Mouse (Mus musculus): ENCODE measurements at regions not wholly inside any gene's neighbourhood (a gene's known extent, or its start where the extent isn't known, plus 50 kb on each side); places are given as distances from the start of the nearest gene placed in this dataset.
"Not testable (repeated sequence)": the region's sequence is repeated elsewhere in the genome, so short reads cannot be mapped to it uniquely, and the experiment has no call there.

DNA sequence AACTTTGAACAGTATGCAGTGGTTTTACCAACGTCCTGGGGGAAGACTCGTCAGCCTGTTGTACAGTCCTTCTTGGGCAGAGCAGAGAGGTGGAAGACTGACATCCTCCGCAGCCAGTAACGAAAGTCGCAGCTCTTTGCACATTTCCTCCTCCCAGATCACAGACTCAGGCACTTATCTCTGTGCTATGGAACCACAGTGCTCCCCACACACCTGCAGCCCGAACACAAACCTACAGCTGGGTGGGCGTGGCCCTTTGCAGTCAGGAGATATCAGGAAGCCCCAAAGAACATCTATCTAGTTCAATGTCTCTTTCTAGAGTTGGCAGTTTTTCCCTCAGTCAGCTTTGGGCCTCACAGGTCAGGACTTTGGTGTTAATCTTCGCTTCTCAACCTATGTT is 841.9 kb upstream of the Olfr1507 start:
- not testable (repeated sequence) for ATAC-seq (ENCODE audit: low FRiP score); H3K36me3 ChIP-seq (replicated peaks); H3K4me3 ChIP-seq (replicated peaks); H3K9ac ChIP-seq; H3K4me1 ChIP-seq; H3K4me2 ChIP-seq; H3K9me3 ChIP-seq; H3K27ac ChIP-seq; H3K27me3 ChIP-seq
- 68% methylated on average over 3 of the region's 8 CpGs for WGBS

DNA sequence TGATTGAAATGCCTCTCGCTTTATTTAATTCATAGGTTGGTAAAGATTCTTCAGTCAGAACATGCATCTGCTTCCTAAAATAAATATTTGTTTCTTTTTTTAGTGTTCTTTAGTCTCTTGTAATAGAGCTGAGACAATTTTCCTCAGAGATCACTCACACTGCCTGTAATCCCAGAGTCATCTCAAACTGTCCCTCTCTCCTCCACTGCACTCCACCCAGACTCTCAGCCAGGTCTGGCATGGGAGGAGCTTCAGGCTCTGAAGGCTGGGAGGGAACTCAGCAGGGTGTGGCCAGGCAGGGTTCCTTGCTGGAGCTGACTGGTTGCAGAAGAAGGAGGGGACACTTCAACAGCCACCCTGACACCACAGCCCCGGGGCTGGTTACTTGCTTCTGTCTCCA is 841.2 kb upstream of the Olfr1507 start:
- H3K9ac ChIP-seq; ATAC-seq (ENCODE audit: low FRiP score); H3K27ac ChIP-seq; H3K27me3 ChIP-seq; H3K9me3 ChIP-seq; H3K4me3 ChIP-seq (replicated peaks); H3K4me2 ChIP-seq; H3K4me1 ChIP-seq; H3K36me3 ChIP-seq (replicated peaks): not testable (repeated sequence)
- 0% methylated on average over 1 of the region's 2 CpGs for WGBS

DNA sequence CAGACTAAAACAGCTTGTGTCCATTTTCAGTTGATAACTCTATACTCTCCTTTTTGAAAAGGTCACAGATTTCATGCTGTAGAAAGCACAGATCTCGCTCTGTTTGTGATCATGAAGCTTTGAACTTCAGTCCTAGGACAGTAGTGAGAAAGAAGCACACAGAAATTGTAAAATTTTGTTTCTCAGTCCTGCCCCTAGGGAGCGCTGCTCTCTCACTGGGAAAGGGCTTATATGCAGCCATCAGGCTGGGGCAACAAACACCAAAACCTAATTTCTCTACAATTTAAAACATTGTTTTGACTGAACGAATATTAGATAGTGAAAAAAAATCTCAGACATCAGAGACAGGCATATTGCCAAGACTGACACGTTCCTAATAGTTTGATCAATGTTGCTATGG is 838.9 kb upstream of the Olfr1507 start:
- H3K4me2 ChIP-seq; H3K9me3 ChIP-seq; H3K4me3 ChIP-seq (replicated peaks); H3K36me3 ChIP-seq (replicated peaks); H3K27ac ChIP-seq; ATAC-seq (ENCODE audit: low FRiP score); H3K4me1 ChIP-seq; H3K9ac ChIP-seq; H3K27me3 ChIP-seq: not testable (repeated sequence)
- WGBS: no CpG with 5 or more reads among the region's 4 CpGs

- not testable (repeated sequence) for H3K4me3 ChIP-seq (replicated peaks); H3K27me3 ChIP-seq; H3K4me1 ChIP-seq; ATAC-seq (ENCODE audit: low FRiP score); H3K27ac ChIP-seq; H3K36me3 ChIP-seq (replicated peaks); H3K4me2 ChIP-seq; H3K9me3 ChIP-seq; H3K9ac ChIP-seq
Measured at GRCm38 (mm10) chr14:53331153-53331552, 835.6 kb upstream of the Olfr1507 start.

GRCm38 (mm10) chr14:53324367-53324766 is 828.8 kb upstream of the Olfr1507 start:
- H3K27ac ChIP-seq; H3K36me3 ChIP-seq (replicated peaks); H3K9ac ChIP-seq; H3K9me3 ChIP-seq; H3K27me3 ChIP-seq; H3K4me2 ChIP-seq; ATAC-seq (ENCODE audit: low FRiP score); H3K4me1 ChIP-seq; H3K4me3 ChIP-seq (replicated peaks): not testable (repeated sequence)
- WGBS: no CpG with 5 or more reads among the region's 7 CpGs

DNA sequence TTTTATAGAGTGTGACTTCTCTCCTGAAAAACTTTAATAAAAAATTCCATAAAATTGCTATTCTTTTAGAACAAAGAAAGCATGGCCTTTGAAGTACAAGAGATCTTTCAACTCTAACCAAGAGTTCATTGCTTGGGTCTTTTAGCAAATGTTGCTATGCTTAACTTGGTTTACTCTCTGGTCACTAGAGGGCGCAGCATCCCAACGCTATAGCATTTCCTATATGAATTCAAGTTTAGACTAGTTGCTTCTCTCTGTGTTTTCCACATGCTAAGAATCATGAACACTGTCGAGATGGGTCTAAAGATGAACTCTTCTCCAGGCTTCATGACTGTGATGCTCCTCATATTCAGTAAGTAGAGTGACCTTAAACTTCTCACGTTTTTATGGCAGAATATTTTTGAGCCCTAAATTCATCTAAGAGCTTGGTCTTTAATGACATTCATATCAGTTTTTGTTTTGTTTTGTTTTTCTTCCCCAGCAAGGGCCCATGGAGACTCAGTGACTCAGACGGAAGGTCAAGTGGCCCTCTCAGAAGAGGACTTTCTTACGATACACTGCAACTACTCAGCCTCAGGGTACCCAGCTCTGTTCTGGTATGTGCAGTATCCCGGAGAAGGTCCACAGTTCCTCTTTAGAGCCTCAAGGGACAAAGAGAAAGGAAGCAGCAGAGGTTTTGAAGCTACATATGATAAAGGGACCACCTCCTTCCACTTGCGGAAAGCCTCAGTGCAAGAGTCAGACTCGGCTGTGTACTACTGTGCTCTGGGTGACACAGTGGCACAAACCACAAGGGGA is 823.2 kb upstream of the Olfr1507 start:
- not testable (repeated sequence) for H3K27me3 ChIP-seq; H3K4me1 ChIP-seq; H3K4me2 ChIP-seq; ATAC-seq (ENCODE audit: low FRiP score); H3K4me3 ChIP-seq (replicated peaks); H3K27ac ChIP-seq; H3K9me3 ChIP-seq; H3K9ac ChIP-seq; H3K36me3 ChIP-seq (replicated peaks)
- no CpG with 5 or more reads among the region's 9 CpGs for WGBS

- not testable (repeated sequence) for H3K4me2 ChIP-seq; H3K36me3 ChIP-seq (replicated peaks); H3K27me3 ChIP-seq; H3K27ac ChIP-seq; ATAC-seq (ENCODE audit: low FRiP score); H3K9me3 ChIP-seq; H3K4me3 ChIP-seq (replicated peaks); H3K4me1 ChIP-seq; H3K9ac ChIP-seq
- WGBS: 31% methylated on average over 1 of the region's 1 CpGs
Measured at GRCm38 (mm10) chr14:53312490-53312889, 816.9 kb upstream of the Olfr1507 start.

GRCm38 (mm10) chr14:53303179-53303578 is 807.6 kb upstream of the Olfr1507 start:
- not testable (repeated sequence) for H3K4me3 ChIP-seq (replicated peaks); H3K9me3 ChIP-seq; H3K4me1 ChIP-seq; H3K27ac ChIP-seq; H3K27me3 ChIP-seq; H3K9ac ChIP-seq; ATAC-seq (ENCODE audit: low FRiP score); H3K4me2 ChIP-seq; H3K36me3 ChIP-seq (replicated peaks)
- WGBS: no CpG with 5 or more reads among the region's 3 CpGs

GRCm38 (mm10) chr14:53302491-53302829 is 806.9 kb upstream of the Olfr1507 start:
- not testable (repeated sequence) for ATAC-seq (ENCODE audit: low FRiP score); H3K4me2 ChIP-seq; H3K27ac ChIP-seq; H3K36me3 ChIP-seq (replicated peaks); H3K4me1 ChIP-seq; H3K9me3 ChIP-seq; H3K4me3 ChIP-seq (replicated peaks); H3K9ac ChIP-seq; H3K27me3 ChIP-seq
- WGBS: no CpG with 5 or more reads among the region's 3 CpGs

DNA sequence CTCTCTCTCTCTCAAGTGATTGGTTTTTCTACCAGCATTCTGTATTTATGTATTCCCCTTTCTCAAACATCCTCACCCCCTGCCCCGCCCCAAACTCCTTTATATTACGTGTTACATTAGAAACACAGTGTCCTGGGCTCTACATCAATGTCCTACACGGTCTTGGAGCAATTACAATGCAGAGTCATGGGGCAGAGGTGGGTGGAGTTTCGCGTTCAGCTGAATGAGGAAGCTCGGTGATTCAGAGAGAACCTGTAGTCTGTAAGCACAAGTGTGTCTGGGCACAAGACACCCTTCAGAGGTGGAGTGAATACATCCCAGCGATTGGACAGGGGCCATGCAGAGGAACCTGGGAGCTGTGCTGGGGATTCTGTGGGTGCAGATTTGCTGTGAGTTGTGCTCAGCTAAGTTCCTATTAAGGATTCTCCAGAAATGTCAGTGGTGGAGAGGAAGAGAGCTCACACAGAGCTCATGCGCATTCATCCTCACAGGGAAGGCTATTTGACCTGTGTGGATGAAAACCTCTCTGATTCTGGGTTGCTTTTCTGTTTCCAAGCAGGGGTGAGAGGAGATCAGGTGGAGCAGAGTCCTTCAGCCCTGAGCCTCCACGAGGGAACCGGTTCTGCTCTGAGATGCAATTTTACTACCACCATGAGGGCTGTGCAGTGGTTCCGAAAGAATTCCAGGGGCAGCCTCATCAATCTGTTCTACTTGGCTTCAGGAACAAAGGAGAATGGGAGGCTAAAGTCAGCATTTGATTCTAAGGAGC is 806.4 kb upstream of the Olfr1507 start:
- H3K4me1 ChIP-seq; H3K27ac ChIP-seq; H3K9me3 ChIP-seq; H3K4me2 ChIP-seq; ATAC-seq (ENCODE audit: low FRiP score); H3K27me3 ChIP-seq; H3K9ac ChIP-seq; H3K4me3 ChIP-seq (replicated peaks); H3K36me3 ChIP-seq (replicated peaks): not testable (repeated sequence)
- no CpG with 5 or more reads among the region's 11 CpGs for WGBS

DNA sequence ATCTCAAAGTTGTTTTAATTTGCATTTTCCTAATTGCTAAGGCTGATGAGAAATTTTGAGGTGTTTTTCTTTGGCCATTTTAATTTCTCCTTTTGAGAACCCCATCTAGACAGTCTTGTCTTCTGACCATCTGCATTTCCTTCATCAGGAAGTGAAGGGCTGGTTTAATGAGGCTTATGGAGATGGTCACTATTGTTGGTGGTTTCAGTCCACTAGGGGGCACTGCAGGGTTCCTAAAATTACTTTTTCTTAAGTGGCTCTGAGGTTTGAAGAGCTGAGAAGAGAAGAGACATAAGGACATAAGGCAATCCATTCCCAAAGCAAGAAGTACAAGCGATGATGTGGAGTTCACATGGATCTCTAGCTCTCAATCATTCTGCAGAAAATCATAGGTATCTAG is 805.6 kb upstream of the Olfr1507 start:
- H3K9me3 ChIP-seq; ATAC-seq (ENCODE audit: low FRiP score); H3K4me3 ChIP-seq (replicated peaks); H3K4me2 ChIP-seq; H3K9ac ChIP-seq; H3K4me1 ChIP-seq; H3K27ac ChIP-seq; H3K27me3 ChIP-seq; H3K36me3 ChIP-seq (replicated peaks): not testable (repeated sequence)
- WGBS: 64% methylated on average over 1 of the region's 1 CpGs

- H3K4me1 ChIP-seq; H3K36me3 ChIP-seq (replicated peaks); H3K9ac ChIP-seq; H3K4me3 ChIP-seq (replicated peaks); H3K27ac ChIP-seq; H3K9me3 ChIP-seq; ATAC-seq (ENCODE audit: low FRiP score); H3K4me2 ChIP-seq; H3K27me3 ChIP-seq: not testable (repeated sequence)
- no CpG with 5 or more reads among the region's 5 CpGs for WGBS
Measured at GRCm38 (mm10) chr14:53299735-53300134, 804.2 kb upstream of the Olfr1507 start.
